Mouse (Mus musculus) telencephalon, adult 2 months (tissue): Measurements from ENCODE around the gene Vangl1.
"Not testable (repeated sequence)": the region's sequence is repeated elsewhere in the genome, so short reads cannot be mapped to it uniquely, and the experiment has no call there.

ENCODE experiments used
- DNase-seq: peaks from one replicate; pipeline ENCODE4 v3.0.0-alpha.2; 2011; ENCODE audit warnings: low read depth, low spot score

Vangl1 gene

GRCm38 (mm10) chr3:102169197-102169905 lies 35.1 kb downstream of the Vangl1 start:
- DNase-seq, result peak; percentile 96

DNA sequence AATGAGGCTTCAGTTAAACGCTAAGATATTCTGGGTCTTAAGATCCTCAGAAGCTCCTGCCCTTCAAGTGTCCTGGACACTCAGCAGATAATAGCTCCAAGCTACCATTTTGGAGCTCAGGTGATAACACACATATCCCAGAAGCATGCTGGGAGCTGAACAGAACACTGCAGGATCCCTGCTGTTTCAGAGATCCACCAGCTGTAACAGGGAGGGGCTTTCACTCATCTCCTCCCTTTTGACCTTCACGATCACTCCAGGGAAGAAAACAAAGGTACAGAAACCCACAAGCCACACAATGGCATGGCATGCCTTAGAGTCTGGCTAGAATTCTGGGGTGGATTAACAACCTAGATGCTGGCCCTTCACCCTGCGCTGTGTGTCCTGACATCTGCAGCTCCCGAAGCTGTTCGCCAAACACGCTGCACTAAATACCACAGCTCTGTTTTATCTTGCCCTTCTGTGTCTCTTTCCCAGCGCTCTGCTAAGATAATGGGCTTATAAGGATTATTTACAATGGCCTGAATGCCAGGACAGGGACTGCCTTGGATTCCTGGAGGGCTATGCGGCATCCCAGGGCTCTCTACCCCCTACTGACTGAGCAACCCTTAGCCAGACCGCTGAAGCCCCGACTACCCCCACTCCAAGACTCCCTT lies 36.8 kb downstream of the Vangl1 start:
- DNase-seq, result no peak

GRCm38 (mm10) chr3:102166794-102167193 lies 37.7 kb downstream of the Vangl1 start:
- DNase-seq, result no peak

GRCm38 (mm10) chr3:102166287-102166620 lies 38.2 kb downstream of the Vangl1 start:
- no peak for DNase-seq

DNA sequence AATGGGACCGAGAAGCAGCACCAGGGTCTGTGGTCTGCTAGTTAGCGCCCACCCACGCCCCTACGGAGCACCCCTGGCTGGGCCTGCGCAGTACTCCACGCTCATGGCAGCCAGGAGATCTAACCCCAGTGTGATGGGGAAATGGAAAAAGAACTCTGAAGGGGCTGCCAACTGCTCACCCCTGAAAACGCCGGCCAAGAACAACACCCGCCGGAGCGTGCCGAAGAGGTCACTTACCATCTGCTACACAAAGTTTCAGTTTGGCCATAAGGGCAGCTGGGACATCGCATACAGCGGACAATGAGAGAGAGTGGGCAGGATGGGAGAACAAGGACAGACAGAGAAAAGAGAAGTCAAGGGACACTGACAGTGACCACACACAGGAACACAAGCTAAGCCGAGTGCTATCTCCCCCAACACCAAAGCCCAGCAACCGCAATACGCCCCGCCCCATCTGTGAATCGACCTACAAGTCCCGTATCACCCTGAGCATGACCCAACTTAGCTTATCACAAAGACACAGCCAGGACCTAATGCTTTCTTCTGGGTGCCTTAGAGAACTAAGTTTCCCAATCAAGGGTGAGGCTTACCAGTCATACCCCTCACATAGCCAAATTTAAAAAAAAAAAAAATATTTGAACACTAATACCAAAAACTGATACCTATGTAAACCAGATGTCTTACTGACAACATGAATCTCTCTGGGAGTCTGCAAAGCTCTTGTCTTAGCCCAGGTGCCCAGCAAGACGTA lies 38.8 kb downstream of the Vangl1 start:
- no peak for DNase-seq

DNA sequence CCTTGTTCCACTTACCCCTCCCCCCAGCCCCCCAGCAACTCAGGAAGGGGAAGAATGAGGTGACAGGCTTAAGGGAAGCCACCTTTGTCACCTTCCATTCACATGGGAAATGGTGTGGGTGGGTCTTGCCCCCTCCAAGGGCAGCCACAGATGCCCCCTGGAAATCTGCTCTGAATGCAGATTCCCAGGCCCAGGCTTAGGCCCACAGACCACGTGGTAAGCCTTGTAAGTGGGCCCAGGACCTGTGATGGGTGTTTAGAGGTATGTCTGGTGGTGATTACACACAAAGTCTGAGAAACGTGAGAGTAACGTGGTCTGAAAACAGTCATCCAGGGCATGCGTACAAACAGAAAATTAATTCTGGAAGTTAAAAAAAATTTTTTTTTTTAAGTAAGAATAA lies 39.6 kb downstream of the Vangl1 start:
- no peak for DNase-seq

GRCm38 (mm10) chr3:102163861-102164260 lies 40.6 kb downstream of the Vangl1 start:
- DNase-seq, result not testable (repeated sequence)

DNA sequence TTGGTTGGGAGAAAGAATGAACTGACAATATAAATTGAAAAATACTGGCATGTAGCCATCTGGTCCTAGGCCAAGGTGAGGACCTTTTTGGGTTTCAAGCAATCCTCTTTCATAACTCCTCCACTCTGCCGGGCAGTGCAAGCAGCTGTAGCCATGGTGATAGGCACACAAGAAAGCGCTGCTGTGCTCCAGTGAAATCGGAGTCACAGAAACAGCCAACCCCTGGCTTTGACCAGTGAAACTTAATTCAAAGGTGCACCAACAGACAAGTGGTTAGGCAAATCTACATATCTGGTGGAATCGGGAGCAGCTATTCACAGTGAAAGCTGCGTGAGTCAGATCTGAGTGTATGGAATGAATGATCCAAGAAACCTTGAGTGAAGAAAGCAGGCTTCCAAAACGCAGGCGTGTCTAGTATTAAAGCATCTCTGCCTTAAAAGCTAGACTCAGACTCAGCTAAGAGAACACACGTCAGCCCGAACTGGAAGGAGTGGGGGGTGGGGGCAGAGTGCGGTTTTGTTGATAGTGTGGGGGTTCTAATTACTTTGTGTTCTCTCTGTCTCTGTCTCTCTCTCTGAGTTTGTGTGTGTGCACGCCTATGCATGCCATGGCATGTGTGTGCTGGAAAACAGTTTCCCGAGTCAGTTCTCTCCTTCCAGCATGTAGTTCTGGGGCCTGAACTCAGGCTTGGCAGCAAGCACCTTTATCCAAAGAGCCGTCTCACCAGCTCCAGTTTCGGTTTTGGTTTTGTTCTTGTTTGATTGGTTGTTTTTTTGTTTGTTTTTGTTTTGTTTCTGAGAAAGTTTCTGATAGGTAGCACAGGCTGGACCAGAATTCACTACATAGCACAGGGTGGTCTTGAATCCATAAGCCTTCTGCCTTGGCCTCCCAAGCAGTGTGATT lies 44.8 kb downstream of the Vangl1 start:
- DNase-seq, result no peak

DNA sequence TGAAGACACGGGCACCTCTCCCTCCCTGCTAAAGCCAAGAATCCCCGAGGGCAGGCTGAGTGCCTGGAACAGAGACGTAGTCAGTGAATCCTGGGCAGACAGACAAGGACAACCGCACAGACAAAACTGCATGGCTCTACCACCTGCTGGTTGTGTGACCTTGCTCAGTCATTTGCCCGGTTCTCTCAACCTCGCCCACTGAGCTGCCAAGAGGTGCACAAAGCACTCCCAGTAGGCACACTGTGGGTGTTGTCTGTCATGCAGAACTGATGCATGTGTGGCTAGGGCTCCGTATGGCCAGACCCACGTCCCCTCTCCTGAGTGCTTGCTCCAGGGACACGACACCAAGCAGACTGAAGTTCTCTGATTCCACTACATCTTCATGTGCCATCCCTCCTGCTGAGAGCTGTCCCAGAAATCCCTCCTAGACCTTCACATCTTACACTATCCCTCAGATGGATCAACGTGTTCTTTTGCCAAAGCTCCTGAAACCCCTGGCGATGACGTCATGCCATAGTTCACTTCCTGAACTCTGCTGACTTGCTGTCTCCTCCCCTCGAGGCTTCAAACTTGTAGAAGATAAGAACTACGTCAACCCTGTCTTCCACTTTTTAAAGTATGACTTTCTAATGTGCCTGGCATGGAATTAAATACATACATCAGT lies 45.6 kb downstream of the Vangl1 start:
- DNase-seq, result no peak

DNA sequence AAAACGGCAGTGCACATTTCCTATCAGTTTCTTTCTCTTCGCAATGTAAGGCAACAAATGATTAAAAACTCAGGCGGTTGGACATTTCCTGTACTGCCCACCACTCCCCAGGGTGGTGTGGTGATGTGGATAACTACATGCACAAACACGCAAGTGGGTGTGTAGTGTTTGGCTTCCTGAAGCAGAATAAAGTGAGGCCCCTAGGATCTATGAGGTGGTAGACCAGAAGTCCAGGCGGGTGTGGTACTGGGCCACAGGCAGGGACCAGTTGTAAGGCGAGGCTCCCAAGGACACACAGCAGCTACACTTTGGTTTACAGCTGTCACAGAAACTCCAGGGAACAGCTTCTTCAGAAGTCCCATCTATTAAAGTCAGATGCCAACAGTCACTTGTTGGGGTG lies 46.8 kb downstream of the Vangl1 start:
- DNase-seq, result no peak

- no peak for DNase-seq
Measured at GRCm38 (mm10) chr3:102156737-102157136, 47.8 kb downstream of the Vangl1 start.

DNA sequence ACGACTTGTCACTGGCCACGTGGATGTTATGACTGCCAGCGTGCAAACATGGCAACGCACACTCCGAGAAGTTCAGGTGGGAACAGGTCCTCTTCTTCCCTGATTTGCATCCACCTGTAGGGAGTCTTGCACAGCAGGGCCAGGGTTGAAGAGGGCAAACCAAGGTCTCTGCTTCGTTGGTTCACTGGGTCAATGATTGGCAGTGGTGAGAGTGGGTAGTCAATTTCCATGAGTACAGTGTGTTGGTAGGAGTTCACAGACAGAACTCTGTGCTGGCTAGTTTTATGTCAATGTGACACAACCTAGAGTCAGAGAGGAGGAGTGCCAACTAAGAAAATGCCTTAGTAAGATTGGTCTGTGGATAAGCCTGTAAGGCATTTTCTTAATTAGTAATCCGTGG lies 50.4 kb downstream of the Vangl1 start:
- no peak for DNase-seq

- no peak for DNase-seq
Measured at GRCm38 (mm10) chr3:102152872-102153271, 51.6 kb downstream of the Vangl1 start.

GRCm38 (mm10) chr3:102152471-102152870 lies 52.0 kb downstream of the Vangl1 start:
- DNase-seq, result no peak

DNA sequence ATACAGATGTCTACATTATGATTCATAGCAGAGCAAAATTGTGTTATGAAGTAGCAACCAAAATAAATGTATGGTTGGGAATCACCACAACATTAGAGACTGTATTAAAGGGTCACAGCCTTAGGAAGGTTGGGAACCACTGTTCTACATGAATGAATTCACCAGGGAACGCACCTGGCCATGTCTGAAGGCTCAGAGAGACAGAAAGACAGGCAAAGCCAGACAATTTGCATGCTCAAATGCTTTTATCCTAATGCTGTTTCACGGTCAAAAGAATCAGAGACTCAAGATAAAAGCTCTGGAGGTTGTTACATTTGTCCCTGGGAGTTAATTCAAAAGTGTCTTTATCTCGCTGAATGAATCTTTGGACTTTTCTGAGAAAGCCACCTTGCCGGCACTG lies 52.6 kb downstream of the Vangl1 start:
- no peak for DNase-seq

DNA sequence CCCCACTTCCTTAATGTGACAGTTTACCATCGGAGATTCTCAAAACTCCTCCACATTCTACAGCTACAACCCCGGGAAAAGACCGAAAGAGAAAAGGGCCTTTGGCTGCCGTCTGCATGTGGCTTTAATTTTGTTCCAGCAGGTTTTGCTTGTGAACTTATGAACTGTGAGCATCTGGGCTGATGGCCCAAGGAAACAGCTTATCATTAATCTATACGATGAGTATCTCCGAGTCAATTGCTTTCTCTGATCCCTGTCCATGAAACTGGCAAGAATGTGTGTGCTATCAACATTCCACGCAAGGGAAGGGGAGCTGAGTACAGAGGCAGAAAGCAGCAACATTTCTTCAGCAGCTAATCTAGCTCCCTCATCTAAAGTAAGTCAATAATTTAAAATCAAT lies 54.6 kb downstream of the Vangl1 start:
- DNase-seq, result no peak

DNA sequence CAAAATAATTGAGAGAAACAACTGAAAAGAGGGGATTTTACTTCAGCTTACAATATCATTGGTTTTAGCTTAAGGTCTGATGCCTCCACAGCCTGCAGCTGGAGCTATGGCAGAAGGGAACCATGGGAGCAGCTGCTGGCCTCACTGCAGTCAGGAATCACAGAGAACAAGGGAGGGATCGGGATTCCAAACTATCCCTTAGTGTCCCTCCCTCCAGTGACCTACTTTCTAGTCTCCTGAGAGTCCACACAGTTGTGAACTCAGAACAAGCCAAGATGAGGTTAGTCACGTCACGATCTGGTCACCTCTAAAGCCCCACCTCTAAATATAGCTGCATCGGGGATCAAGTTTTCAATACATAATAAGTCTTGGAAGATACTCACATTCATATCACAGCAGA lies 57.3 kb downstream of the Vangl1 start:
- DNase-seq, result no peak

GRCm38 (mm10) chr3:102146428-102146827 lies 58.1 kb downstream of the Vangl1 start:
- DNase-seq, result no peak

GRCm38 (mm10) chr3:102145645-102146386 lies 58.7 kb downstream of the Vangl1 start:
- DNase-seq, result no peak

GRCm38 (mm10) chr3:102144401-102144800 lies 60.1 kb downstream of the Vangl1 start:
- no peak for DNase-seq

DNA sequence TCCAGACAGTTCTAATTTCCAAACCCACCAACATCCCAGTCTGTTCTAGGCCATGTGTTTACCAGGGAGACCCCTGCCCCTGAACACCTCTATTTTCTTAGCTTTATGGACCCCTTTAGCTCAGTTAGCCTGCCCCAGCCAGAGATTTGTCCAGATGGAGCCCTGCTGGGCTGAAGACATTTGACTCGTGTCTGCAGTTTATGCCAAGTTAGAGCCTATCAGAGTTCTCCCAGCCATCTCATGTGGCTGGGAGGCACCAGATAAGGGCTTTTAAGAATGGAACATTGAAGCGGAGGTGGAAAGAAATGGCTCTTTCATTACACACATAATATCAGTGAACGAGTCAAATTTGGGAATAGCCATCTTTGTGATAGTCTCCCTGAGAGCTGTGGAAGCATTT lies 61.0 kb downstream of the Vangl1 start:
- DNase-seq, result no peak
